Mouse (Mus musculus) stomach, postnatal 0 days (tissue): ENCODE results near the gene Slf2. TPM values are rescaled to one million over a fixed set of nuclear protein-coding genes. Genes with fewer than 3 reads are reported as not detected.

Experiments
- ATAC-seq: fragments of 200-750 bp; cut with Nextera tagmentation; 2 replicates; pipeline ENCODE4 v1.8.0; 2017; ENCODE audit not compliant: low FRiP score, low TSS enrichment
- DNase-seq: peaks from one replicate; pipeline ENCODE4 v3.0.0-alpha.2; 2016; ENCODE audit warnings: low spot score
- H3K27ac ChIP-seq: fragments of 300-500 bp; sonication (generic); replicated peaks from 2 replicates; pipeline ENCODE4 v1.5.1; 2014; ENCODE audit warnings: mild to moderate bottlenecking, control low read depth
- H3K27me3 ChIP-seq: fragments of 300-500 bp; sonication (generic); 2 replicates; pipeline ENCODE4 v1.6.1; 2014; ENCODE audit warnings: low read length; ENCODE audit not compliant: control insufficient read depth, insufficient read depth
- H3K36me3 ChIP-seq: fragments of 300-500 bp; sonication (generic); 2 replicates; pipeline ENCODE4 v1.6.1; 2014; ENCODE audit warnings: low read length, mixed read lengths; ENCODE audit not compliant: control insufficient read depth, insufficient read depth
- H3K4me1 ChIP-seq: fragments of 300-500 bp; sonication (generic); replicated peaks from 2 replicates; pipeline ENCODE4 v1.6.1; 2014; ENCODE audit warnings: antibody characterized with exemption; ENCODE audit not compliant: control insufficient read depth, insufficient read depth
- H3K4me2 ChIP-seq: fragments of 300-500 bp; sonication (generic); replicated peaks from 2 replicates; pipeline ENCODE4 v1.6.1; 2014; ENCODE audit warnings: low read depth, mild to moderate bottlenecking, control low read depth, moderate library complexity
- H3K4me3 ChIP-seq: fragments of 300-500 bp; sonication (generic); 2 replicates; pipeline ENCODE4 v1.5.1; 2014; ENCODE audit warnings: low read depth, low read length, control low read depth
- H3K9ac ChIP-seq: fragments of 300-500 bp; sonication (generic); 2 replicates; pipeline ENCODE4 v1.6.1; 2014; ENCODE audit warnings: mild to moderate bottlenecking, low read length, control low read depth, mixed read lengths
- H3K9me3 ChIP-seq: fragments of 300-500 bp; sonication (generic); 2 replicates; pipeline ENCODE4 v1.6.1; 2016; ENCODE audit warnings: low read length; ENCODE audit not compliant: control insufficient read depth
- CTCF ChIP-seq: IDR thresholded peaks from 2 replicates; pipeline ENCODE4 v1.5.1; 2016; ENCODE audit warnings: antibody characterized with exemption, low read depth, mild to moderate bottlenecking, moderate library complexity
- EP300 ChIP-seq: optimal IDR thresholded peaks from 2 replicates; pipeline ENCODE3; 2016; ENCODE audit warnings: antibody characterized with exemption
- WGBS: fragments of 180-500 bp; shearing (Covaris S2); extraction: QIAGEN DNeasy Blood & Tissue Kit; methylation state at CpG from one replicate; pipeline ENCODE4 v1.1.7; 2014; 5-methylcytosine and 5-hydroxymethylcytosine counted together
- polyA plus RNA-seq: library from polyadenylated mRNA; unstranded; fragments of >200 nt; fragmentation: Nextera tagmentation; extraction: Ambion mirVana; gene quantifications from 2 replicates; pipeline ENCODE4 v1.2.1, GENCODE M21; 2015

The Slf2 gene
- polyA plus RNA-seq, 1 experiment from 2014 or later: 9.3 TPM

GRCm38 (mm10) chr19:44987851-44988250 lies 56.9 kb downstream of the Slf2 start:
- Histone ChIP-seq H3K4me3 (no peak overlapping the region), H3K4me2 (no peak overlapping the region), H3K4me1 (no peaks in the 10 kb centered on the region; the same call in 1 of the 2 replicates), H3K36me3 (no peaks in the 10 kb centered on the region; the same call in 1 of the 2 replicates), H3K27me3 (no peaks in the 10 kb centered on the region), H3K27ac (no peak overlapping the region), H3K9ac (no peak overlapping the region), H3K9me3 (no peaks in the 10 kb centered on the region)
- TF ChIP-seq CTCF (no peak), EP300 (no peak)
- ATAC-seq (no peak), DNase-seq (no peak)
- 54% methylated on average over 6 of the region's 6 CpGs for WGBS

GRCm38 (mm10) chr19:44988321-44988720 lies 57.4 kb downstream of the Slf2 start:
- no peaks in the 10 kb centered on the region for H3K9me3 ChIP-seq
- H3K4me1 ChIP-seq: no peaks in the 10 kb centered on the region; the same call in 1 of the 2 replicates
- no peak overlapping the region for H3K4me3 ChIP-seq
- TF ChIP-seq EP300: no peak
- no peak for TF ChIP-seq CTCF
- no peak overlapping the region for H3K27ac ChIP-seq
- no peak overlapping the region for H3K9ac ChIP-seq
- no peak for DNase-seq
- WGBS: 37% methylated on average over 9 of the region's 9 CpGs
- H3K4me2 ChIP-seq: peak overlapping the region; percentile 99
- no peak for ATAC-seq
- H3K36me3 ChIP-seq: no peaks in the 10 kb centered on the region; the same call in 1 of the 2 replicates
- no peaks in the 10 kb centered on the region for H3K27me3 ChIP-seq

GRCm38 (mm10) chr19:44988831-44989566 lies 58.0 kb downstream of the Slf2 start, which contains the start of gene Sema4g:
Gene Sema4g (plus strand): TSS chr19:44989101.
- WGBS: under 1% methylated on average over 52 of the region's 58 CpGs
- Histone ChIP-seq H3K4me1 (no peaks in the 10 kb centered on the region; the same call in 1 of the 2 replicates), H3K27me3 (no peaks in the 10 kb centered on the region), H3K27ac (0 out of 2 replicates have a peak within 1 kb of the TSS, but pooled peaks have one; percentile 24), H3K9ac (peak within 1 kb of the TSS; percentile 65), H3K9me3 (no peaks in the 10 kb centered on the region), H3K4me3 (peak within 1 kb of the TSS; percentile 61), H3K4me2 (peak within 1 kb of the TSS; percentile 99), H3K36me3 (no peaks in the 10 kb centered on the region; the same call in 1 of the 2 replicates)
- ATAC-seq (peak; percentile 45), DNase-seq (peak; percentile 51)
- TF ChIP-seq EP300 (no peak), CTCF (peak; percentile 60)

- H3K36me3 ChIP-seq: no peaks in the 10 kb centered on the region
- peak overlapping the region; percentile 65 for H3K9ac ChIP-seq
- no peaks in the 10 kb centered on the region for H3K9me3 ChIP-seq
- no peak for TF ChIP-seq CTCF
- TF ChIP-seq EP300: no peak
- no peak for DNase-seq
- H3K27ac ChIP-seq: 0 out of 2 replicates have a peak overlapping the region, but pooled peaks have one; percentile 24
- peak overlapping the region; percentile 61 for H3K4me3 ChIP-seq
- 9% methylated on average over 22 of the region's 22 CpGs for WGBS
- no peaks in the 10 kb centered on the region for H3K27me3 ChIP-seq
- no peaks in the 10 kb centered on the region; the same call in 1 of the 2 replicates for H3K4me1 ChIP-seq
- peak overlapping the region; percentile 99 for H3K4me2 ChIP-seq
- ATAC-seq: no peak
These were observed 58.9 kb downstream of the Slf2 start for GRCm38 (mm10) chr19:44989567-44990495.

GRCm38 (mm10) chr19:44991031-44991430 lies 60.1 kb downstream of the Slf2 start:
- peak; percentile 24; the same call in 1 of the 2 replicates for ATAC-seq
- TF ChIP-seq CTCF (no peak), EP300 (no peak)
- 62% methylated on average over 8 of the region's 8 CpGs for WGBS
- no peaks in the 10 kb centered on the region; the same call in 1 of the 2 replicates for H3K4me1 ChIP-seq
- H3K4me3 ChIP-seq: no peak overlapping the region
- no peak overlapping the region for H3K4me2 ChIP-seq
- no peak for DNase-seq
- no peaks in the 10 kb centered on the region for H3K27me3 ChIP-seq
- no peaks in the 10 kb centered on the region for H3K9me3 ChIP-seq
- H3K36me3 ChIP-seq: no peaks in the 10 kb centered on the region
- no peak overlapping the region for H3K9ac ChIP-seq
- H3K27ac ChIP-seq: no peak overlapping the region
